Mouse (Mus musculus) cerebellum, adult 2 months (tissue): ENCODE measurements around the gene Slc8a3.

Experiments
- CTCF ChIP-seq: fragments of 200-500 bp; IDR thresholded peaks from 2 replicates; pipeline ENCODE4 v1.5.1; 2011; ENCODE audit warnings: low read depth, mild to moderate bottlenecking, control low read depth, low read length, moderate library complexity, borderline replicate concordance; ENCODE audit not compliant: insufficient read depth
- POLR2A ChIP-seq: fragments of 200-500 bp; IDR thresholded peaks from 2 replicates; pipeline ENCODE4 v1.6.1; 2011; ENCODE audit warnings: low read length, control low read depth, borderline replicate concordance; ENCODE audit not compliant: insufficient read depth

DNA sequence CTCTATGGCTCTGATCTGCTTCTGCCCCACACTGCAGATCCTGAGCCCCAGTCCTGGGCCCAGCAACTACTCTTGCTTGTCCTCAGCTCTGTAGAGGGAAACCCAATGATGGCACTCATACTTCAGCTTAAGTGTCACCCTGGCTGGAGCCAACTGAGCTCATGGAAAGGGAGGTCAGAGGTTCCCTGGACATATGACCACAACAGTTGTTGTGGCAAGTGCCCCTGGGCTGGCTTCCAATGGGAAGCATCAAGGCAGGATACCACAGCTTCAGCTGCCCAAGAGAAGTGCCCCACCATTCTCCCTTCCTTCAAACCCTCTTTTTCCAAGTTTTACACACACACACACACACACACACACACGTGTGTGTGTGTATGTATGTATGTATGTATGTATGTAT, 88.5 kb downstream of the Slc8a3 start:
- no peak for TF ChIP-seq CTCF
- TF ChIP-seq POLR2A = no peak
